Mouse (Mus musculus) cortical plate, adult 2 months (tissue): ENCODE data around the gene Cenpt.

Source experiments
- CTCF ChIP-seq: fragments of 200-500 bp; IDR thresholded peaks from 2 replicates; pipeline ENCODE4 v1.5.1; 2011; ENCODE audit warnings: mild to moderate bottlenecking, control low read depth, low read length; ENCODE audit not compliant: insufficient read depth; ENCODE audit errors: extremely low read depth
- POLR2A ChIP-seq: fragments of 200-500 bp; IDR thresholded peaks from 2 replicates; pipeline ENCODE4 v1.6.1; 2011; ENCODE audit warnings: mild to moderate bottlenecking, low read length, control low read depth; ENCODE audit not compliant: insufficient read depth; ENCODE audit errors: extremely low read depth

GRCm38 (mm10) chr8:105866364-105867029 is 13.4 kb upstream of the Cenpt start:
- TF ChIP-seq POLR2A (no peak), CTCF (0 out of 2 replicates have a peak, but pooled peaks have one; percentile 2)
